Mouse (Mus musculus): ENCODE results near the gene Stim1.

DNA sequence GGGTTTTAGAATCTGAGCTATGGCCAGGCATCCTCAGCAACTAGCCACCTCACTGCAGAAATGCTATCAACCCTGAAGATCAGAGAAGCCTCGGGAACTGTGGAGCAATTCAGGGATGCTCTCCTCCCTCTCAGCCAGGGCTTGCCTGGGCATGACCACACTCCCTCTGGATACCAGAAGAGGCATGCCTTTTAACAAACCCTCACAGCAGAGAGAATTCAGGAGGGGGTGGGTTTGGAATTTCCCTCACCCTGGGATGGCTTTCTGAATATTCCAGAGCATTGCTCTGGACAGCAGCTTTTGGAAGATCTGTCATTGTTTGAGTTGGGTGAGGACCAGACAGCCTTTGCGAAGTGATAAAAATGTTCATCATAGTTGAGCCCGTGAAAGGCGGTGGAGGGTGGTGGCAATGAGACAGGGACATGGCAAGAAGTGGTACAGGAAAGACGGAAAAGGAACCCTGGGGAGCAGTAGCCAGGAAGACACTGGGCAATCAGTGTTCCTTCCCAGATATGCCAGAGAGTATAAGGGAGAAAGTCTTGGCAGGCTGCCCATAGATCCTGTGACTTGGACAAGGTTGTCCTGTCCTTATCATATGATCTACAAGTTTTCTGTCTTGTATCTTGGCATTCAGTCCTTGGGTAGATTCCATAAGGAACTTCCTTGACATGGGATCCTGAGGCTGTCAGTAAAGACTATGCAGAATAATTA, 211.9 kb downstream of the Stim1 start:
- TF ChIP-seq POLR2A (IDR thresholded peaks at IDR 0.05; ENCODE audit: insufficient read depth, low read depth, low read length) (no peak), CTCF (IDR thresholded peaks at IDR 0.05; ENCODE audit: insufficient read depth, low read depth, low read length) (no peak)

Measured in olfactory bulb, adult 2 months (tissue).